Mouse (Mus musculus) limb, embryonic 10.5 days (tissue): ENCODE measurements around the gene Vipr1. TPM values are rescaled to one million over a fixed set of nuclear protein-coding genes. Genes with fewer than 3 reads are reported as not detected.

ENCODE experiments used
- DNase-seq: peaks from one replicate; pipeline ENCODE4 v3.0.0-alpha.2; 2017; ENCODE audit warnings: low spot score
- H3K27ac ChIP-seq: fragments of 300-500 bp; sonication (generic); 2 replicates; pipeline ENCODE4 v1.5.1; 2016; ENCODE audit warnings: mild to moderate bottlenecking
- H3K27me3 ChIP-seq: fragments of 300-500 bp; sonication (generic); 2 replicates; pipeline ENCODE4 v1.6.1; 2016; ENCODE audit warnings: low read depth, mild to moderate bottlenecking; ENCODE audit not compliant: poor library complexity, severe bottlenecking
- H3K36me3 ChIP-seq: fragments of 300-500 bp; sonication (generic); 2 replicates; pipeline ENCODE4 v1.6.1; 2016; ENCODE audit warnings: mild to moderate bottlenecking, moderate library complexity
- H3K4me1 ChIP-seq: fragments of 300-500 bp; sonication (generic); 2 replicates; pipeline ENCODE4 v1.6.1; 2016
- H3K4me3 ChIP-seq: fragments of 300-500 bp; sonication (generic); 2 replicates; pipeline ENCODE4 v1.5.1; 2016; ENCODE audit warnings: mild to moderate bottlenecking, moderate library complexity
- H3K9me3 ChIP-seq: fragments of 300-500 bp; sonication (generic); replicated peaks from 2 replicates; pipeline ENCODE4 v1.6.1; 2016; ENCODE audit warnings: mild to moderate bottlenecking
- WGBS: fragments of 180-500 bp; shearing (Covaris S2); methylation state at CpG from one replicate; pipeline ENCODE4 v1.1.7; 2016; 5-methylcytosine and 5-hydroxymethylcytosine counted together
- polyA plus RNA-seq: library from polyadenylated mRNA; unstranded; fragments of >200 nt; fragmentation: Nextera tagmentation; extraction: Ambion mirVana; gene quantifications from 2 replicates; pipeline ENCODE4 v1.2.1, GENCODE M21; 2016

The Vipr1 gene
- polyA plus RNA-seq, 1 experiment from 2014 or later = 0.49 TPM

GRCm38 (mm10) chr9:121694736-121695135 lies 52.2 kb downstream of the Vipr1 start:
- Histone ChIP-seq H3K36me3 (peaks cover 70% of the 10 kb centered on the region), H3K4me1 (no peaks in the 10 kb centered on the region)

GRCm38 (mm10) chr9:121696626-121697025 lies 54.1 kb downstream of the Vipr1 start:
- peaks cover 2% of the 10 kb centered on the region; the same call in 1 of the 2 replicates for H3K9me3 ChIP-seq
- peaks cover 57% of the 10 kb centered on the region for H3K36me3 ChIP-seq
- H3K4me1 ChIP-seq = no peaks in the 10 kb centered on the region
- H3K27me3 ChIP-seq = no peaks in the 10 kb centered on the region
- no peak for DNase-seq
- H3K4me3 ChIP-seq = no peak overlapping the region
- H3K27ac ChIP-seq = no peak overlapping the region
- 96% methylated on average over 9 of the region's 9 CpGs for WGBS

More at GRCm38 (mm10) chr9:121694736-121695135, 52.2 kb downstream of the Vipr1 start:
- Histone ChIP-seq H3K4me3 (no peak overlapping the region), H3K9me3 (peaks cover 2% of the 10 kb centered on the region; the same call in 1 of the 2 replicates), H3K27ac (no peak overlapping the region), H3K27me3 (no peaks in the 10 kb centered on the region)
- 80% methylated on average over 12 of the region's 12 CpGs for WGBS
- DNase-seq = no peak

- Histone ChIP-seq H3K9me3 (peaks cover 2% of the 10 kb centered on the region; the same call in 1 of the 2 replicates), H3K4me1 (no peaks in the 10 kb centered on the region), H3K27me3 (no peaks in the 10 kb centered on the region), H3K27ac (no peak overlapping the region), H3K4me3 (no peak overlapping the region), H3K36me3 (peaks cover 52% of the 10 kb centered on the region)
- DNase-seq = no peak
- WGBS = 96% methylated on average over 1 of the region's 1 CpGs
These were observed 54.9 kb downstream of the Vipr1 start for GRCm38 (mm10) chr9:121697150-121698049.

GRCm38 (mm10) chr9:121704261-121704645 lies 61.7 kb downstream of the Vipr1 start:
- Histone ChIP-seq H3K36me3 (peaks cover 7% of the 10 kb centered on the region), H3K27ac (peak overlapping the region; percentile 92), H3K27me3 (no peaks in the 10 kb centered on the region), H3K4me1 (peaks cover 25% of the 10 kb centered on the region), H3K4me3 (peak overlapping the region; percentile 81), H3K9me3 (no peaks in the 10 kb centered on the region)
- DNase-seq = no peak
- 41% methylated on average over 11 of the region's 11 CpGs for WGBS

- peak within 1 kb of the TSS; percentile 92 for H3K27ac ChIP-seq
- H3K36me3 ChIP-seq = peaks cover 2% of the 10 kb centered on the region; the same call in 1 of the 2 replicates
- H3K4me1 ChIP-seq = peaks cover 28% of the 10 kb centered on the region
- peak within 1 kb of the TSS; percentile 81 for H3K4me3 ChIP-seq
- H3K9me3 ChIP-seq = no peaks in the 10 kb centered on the region
- peak; percentile 92 for DNase-seq
- H3K27me3 ChIP-seq = no peaks in the 10 kb centered on the region
- WGBS = 2% methylated on average over 67 of the region's 69 CpGs
These were observed 62.4 kb downstream of the Vipr1 start, which contains the start of gene Sec22c for GRCm38 (mm10) chr9:121704646-121705625. Sec22c (minus strand) TSS chr9:121705490.

- Histone ChIP-seq H3K36me3 (no peaks in the 10 kb centered on the region), H3K27me3 (no peaks in the 10 kb centered on the region), H3K4me3 (no peak overlapping the region), H3K4me1 (peaks cover 38% of the 10 kb centered on the region), H3K27ac (no peak overlapping the region), H3K9me3 (no peaks in the 10 kb centered on the region)
- DNase-seq = no peak
- 83% methylated on average over 6 of the region's 6 CpGs for WGBS
These were observed 63.6 kb downstream of the Vipr1 start for GRCm38 (mm10) chr9:121706029-121706675.

- Histone ChIP-seq H3K36me3 (peaks cover 7% of the 10 kb centered on the region), H3K9me3 (no peaks in the 10 kb centered on the region), H3K27ac (no peak overlapping the region), H3K4me1 (peaks cover 46% of the 10 kb centered on the region), H3K4me3 (no peak overlapping the region), H3K27me3 (no peaks in the 10 kb centered on the region)
- 57% methylated on average over 6 of the region's 6 CpGs for WGBS
- peak; percentile 16 for DNase-seq
These were observed 65.3 kb downstream of the Vipr1 start for GRCm38 (mm10) chr9:121707801-121708200.

GRCm38 (mm10) chr9:121708506-121709486 lies 66.3 kb downstream of the Vipr1 start:
- 70% methylated on average over 7 of the region's 7 CpGs for WGBS
- peak; percentile 20 for DNase-seq
- Histone ChIP-seq H3K36me3 (peaks cover 17% of the 10 kb centered on the region), H3K4me3 (no peak overlapping the region), H3K4me1 (peaks cover 39% of the 10 kb centered on the region), H3K27me3 (no peaks in the 10 kb centered on the region), H3K9me3 (no peaks in the 10 kb centered on the region), H3K27ac (no peak overlapping the region)

GRCm38 (mm10) chr9:121709898-121710583 lies 67.5 kb downstream of the Vipr1 start, which contains the start of gene Ss18l2:
Ss18l2 (plus strand) TSS chr9:121710329.
- Histone ChIP-seq H3K4me3 (peak within 1 kb of the TSS; percentile 96), H3K4me1 (peaks cover 31% of the 10 kb centered on the region), H3K27ac (peak within 1 kb of the TSS; percentile 89), H3K9me3 (no peaks in the 10 kb centered on the region), H3K27me3 (no peaks in the 10 kb centered on the region), H3K36me3 (peaks cover 17% of the 10 kb centered on the region)
- 5% methylated on average over 37 of the region's 37 CpGs for WGBS
- DNase-seq = peak; percentile 98

- DNase-seq = no peak
- Histone ChIP-seq H3K36me3 (peaks cover 17% of the 10 kb centered on the region), H3K4me3 (peak overlapping the region; percentile 96), H3K27ac (peak overlapping the region; percentile 89), H3K27me3 (no peaks in the 10 kb centered on the region), H3K4me1 (peaks cover 26% of the 10 kb centered on the region), H3K9me3 (no peaks in the 10 kb centered on the region)
- 0% methylated on average over 18 of the region's 18 CpGs for WGBS
These were observed 68.1 kb downstream of the Vipr1 start for GRCm38 (mm10) chr9:121710584-121710975.

GRCm38 (mm10) chr9:121717048-121717447 lies 74.5 kb downstream of the Vipr1 start:
- no peaks in the 10 kb centered on the region for H3K9me3 ChIP-seq
- 84% methylated on average over 2 of the region's 2 CpGs for WGBS
- no peaks in the 10 kb centered on the region for H3K27me3 ChIP-seq
- H3K27ac ChIP-seq = no peak overlapping the region
- no peak overlapping the region for H3K4me3 ChIP-seq
- peaks cover 24% of the 10 kb centered on the region for H3K36me3 ChIP-seq
- H3K4me1 ChIP-seq = peaks cover 15% of the 10 kb centered on the region
- DNase-seq = no peak
